Mouse (Mus musculus): Measurements from ENCODE around the gene Ralgps1.

Ralgps1 gene

DNA sequence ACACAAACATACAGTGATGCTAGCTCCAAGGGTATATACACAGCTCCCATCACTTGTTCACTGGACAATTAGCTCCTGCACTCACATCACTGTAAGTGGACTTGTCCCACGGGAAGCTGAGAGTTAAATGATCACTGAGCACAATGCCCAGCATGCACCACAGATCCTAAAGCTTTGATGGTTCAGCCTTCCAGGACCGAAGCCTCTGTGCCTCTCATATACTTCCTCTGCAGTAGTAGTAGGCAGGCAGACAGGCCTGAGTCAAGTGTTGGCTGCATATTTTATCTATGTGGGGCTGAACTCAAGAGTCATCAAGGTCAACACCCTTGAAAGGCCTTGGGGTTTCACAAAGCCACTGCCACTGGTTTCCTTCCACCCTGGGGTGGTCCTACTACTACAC lies 49.6 kb downstream of the Ralgps1 start:
- no peak for DNase-seq (ENCODE audit: low read depth, low spot score)

DNA sequence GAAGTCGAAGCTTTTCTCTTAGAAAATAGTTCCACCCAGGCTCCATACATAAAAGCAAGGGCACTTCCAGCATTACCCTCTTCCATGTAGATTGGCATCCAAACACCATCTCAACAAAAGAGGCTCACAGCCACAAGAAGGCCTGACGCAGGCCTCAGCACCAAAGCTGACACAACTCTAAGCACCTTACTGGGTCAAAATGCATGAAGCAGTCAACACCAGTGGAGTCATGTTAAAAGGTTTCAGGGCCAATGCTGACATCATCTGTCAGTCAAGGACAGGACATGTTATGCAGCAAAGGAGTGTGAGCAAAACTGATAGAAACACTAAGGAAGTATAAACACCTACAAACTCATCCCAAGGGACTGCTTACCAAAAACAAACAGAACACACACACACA lies 50.3 kb downstream of the Ralgps1 start:
- peak; percentile 42 for DNase-seq (ENCODE audit: low read depth, low spot score)

DNA sequence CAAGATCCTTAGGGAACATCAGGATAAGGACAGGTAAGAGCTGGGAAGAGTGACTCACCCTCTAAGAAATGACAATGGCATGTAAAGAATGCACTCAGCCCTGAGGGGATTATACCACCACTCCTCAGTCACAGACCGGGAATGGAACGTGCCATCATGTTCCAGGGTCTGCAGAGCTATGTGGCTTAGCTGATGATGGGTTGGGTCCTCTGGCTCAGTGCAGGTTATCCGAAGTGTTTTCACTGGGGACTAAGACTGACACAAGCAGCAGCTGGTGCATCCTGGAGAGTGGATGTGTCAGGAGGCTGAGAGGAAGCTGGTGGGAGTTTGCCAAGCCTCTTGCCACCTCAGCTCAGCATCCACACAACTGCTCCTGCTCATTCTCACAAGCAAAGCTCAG lies 50.7 kb downstream of the Ralgps1 start:
- DNase-seq (ENCODE audit: low read depth, low spot score), result peak; percentile 63

DNA sequence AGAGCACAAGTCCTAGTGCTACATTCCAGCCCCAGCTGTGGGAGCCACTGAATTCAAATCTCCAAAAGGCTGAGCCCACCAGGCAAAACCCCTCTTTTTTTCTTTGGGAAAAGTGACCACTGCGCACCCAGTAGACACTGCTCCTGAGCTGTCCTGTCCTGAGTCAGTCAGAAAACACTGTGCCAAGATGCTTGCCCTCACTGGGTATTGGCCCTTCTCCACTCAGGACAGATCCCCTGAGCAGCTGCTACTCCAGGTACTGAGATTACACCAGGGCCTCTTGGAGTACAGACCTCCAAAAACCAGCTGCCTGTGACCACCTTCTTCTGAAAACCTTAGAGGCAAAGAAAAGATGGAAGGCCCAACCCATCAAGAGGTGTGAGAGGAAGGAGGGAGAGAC lies 51.4 kb downstream of the Ralgps1 start:
- no peak for DNase-seq (ENCODE audit: low read depth, low spot score)

DNA sequence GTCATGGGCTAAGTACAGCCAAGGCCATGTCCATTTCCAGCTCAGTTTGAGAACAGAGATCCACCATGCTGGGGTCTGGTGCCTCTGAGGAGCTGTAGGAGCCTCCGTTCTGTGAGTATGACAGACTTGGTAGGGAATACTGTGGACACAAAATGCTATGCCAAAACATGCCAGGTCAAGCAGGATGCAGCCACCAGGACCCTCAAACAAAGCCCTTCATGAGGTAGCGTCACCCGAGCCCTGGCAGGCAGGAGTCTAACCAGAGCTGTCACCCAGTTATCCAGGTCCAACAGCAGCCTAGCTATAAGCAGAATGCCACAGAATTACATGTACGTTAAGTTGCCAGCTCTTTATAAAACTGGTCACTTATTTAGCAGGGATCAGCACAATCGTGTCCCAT lies 51.8 kb downstream of the Ralgps1 start:
- DNase-seq (ENCODE audit: low read depth, low spot score), result no peak

DNA sequence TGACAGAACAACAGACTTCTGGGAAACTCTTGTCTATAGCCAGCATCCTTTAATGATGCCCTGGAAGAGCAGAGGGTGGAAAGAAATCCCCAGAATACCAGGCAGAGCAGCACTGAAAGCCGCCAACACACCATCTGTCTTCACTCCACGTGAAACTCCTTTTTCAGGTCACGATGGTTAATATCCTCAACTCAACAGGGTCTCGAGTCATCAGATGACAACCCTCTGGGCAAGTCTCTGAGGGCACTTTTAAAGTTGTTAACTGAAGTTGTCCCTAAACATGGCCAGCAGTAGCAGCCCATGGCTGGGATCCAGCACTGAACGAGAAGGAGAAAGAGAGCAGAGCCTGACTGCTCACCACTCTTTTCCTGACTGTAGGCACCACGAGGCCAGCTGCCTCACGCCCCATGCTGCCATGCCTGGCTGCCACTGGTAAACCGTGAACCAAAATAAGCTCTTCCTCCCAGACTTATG lies 52.8 kb downstream of the Ralgps1 start:
- DNase-seq (ENCODE audit: low read depth, low spot score), result no peak

DNA sequence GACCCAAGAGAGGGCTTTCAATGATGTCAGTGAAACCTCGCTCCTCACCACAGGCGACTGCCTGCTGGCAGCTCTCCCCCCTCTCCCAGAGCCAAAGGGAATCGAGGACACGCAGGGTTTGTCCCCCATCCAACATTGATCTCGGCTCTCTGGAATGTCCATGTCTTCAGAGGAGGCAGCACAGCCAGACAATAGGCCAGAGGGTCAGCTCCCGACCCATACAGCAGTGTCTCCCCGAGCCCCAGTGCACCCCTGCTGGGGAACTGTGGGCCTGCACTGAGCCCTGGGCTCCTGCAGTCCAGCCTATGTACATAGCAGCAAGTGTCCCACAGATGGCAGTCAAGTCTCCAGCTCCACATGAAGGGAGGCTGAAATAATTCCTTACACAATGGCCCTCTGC lies 54.8 kb downstream of the Ralgps1 start:
- DNase-seq (ENCODE audit: low read depth, low spot score), result peak; percentile 90

DNA sequence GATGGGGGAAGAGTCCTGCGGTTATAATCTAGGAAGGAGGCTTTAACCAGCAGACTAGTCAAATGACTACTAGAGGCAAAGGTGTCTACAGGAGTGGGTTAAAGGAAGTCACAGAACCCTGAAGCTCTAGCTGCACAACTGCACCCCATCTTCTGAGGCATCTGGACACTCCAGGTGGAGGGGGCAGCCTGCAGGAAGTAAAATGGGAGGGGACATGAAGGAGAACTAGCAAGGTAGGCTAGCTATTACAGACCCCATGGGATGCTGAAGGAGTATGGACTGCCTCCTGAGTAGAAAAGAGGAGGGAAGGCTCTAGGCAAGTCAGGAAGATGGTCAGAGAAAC lies 55.3 kb downstream of the Ralgps1 start:
- DNase-seq (ENCODE audit: low read depth, low spot score), result no peak

DNA sequence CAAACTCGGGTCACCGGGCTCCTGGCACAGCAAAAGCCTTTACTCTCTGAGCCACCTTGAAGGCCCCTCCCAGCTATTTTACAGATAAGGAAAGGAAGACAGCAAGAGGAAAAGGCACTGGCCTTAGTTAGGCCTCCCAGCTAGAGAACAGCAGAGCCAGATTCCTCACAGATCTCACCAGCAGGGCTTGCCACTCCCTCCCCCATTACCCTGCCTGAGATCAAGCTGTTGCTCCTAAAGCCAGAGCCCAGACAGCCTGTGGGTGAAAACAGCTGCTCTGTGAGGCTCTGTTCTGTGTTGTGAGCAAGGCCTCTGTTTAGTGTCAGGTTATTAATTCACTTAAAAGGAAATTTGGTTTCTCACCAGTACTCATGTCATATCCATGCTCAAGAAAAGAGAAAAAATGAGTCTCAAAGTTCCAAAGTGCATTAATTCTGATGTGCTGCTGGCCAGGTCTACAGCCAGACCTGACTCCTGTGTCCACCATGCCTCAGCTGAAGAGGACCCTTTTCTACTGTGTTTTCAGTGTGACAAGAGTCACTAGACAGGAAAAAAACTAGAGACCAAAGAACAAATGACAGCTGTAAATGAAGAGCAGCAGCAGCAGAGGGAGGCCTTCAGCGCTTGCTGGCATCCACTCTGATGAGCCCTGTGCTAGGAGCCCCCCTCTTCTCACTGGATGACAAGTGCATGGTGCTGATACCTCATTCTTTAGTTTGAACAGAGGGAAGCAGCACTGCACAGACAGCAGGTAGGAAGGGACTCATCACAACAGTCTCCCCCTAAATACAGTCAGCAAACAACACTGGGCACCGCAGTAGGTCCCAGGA lies 55.8 kb downstream of the Ralgps1 start:
- peak; percentile 26 for DNase-seq (ENCODE audit: low read depth, low spot score)

DNA sequence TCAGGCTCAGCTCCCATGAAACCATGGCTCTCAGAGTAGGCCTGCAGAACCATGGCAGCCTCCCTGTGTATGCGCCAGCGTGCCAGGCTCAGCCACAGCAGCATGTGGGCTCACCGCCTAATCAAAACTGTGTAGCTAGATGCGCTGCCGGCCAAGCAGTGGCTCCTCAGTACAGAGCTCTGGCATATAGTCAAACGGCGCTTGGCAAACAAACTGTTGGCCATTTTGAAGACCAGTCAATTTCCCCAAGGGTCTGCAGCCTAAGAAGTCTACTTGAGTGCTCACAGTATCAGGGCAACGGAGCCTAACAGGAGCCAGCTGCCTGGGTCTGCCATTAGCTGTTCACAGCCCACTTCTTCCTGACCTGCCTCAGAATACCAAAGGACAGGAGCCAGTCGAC lies 61.9 kb downstream of the Ralgps1 start:
- no peak for DNase-seq (ENCODE audit: low read depth, low spot score)

DNA sequence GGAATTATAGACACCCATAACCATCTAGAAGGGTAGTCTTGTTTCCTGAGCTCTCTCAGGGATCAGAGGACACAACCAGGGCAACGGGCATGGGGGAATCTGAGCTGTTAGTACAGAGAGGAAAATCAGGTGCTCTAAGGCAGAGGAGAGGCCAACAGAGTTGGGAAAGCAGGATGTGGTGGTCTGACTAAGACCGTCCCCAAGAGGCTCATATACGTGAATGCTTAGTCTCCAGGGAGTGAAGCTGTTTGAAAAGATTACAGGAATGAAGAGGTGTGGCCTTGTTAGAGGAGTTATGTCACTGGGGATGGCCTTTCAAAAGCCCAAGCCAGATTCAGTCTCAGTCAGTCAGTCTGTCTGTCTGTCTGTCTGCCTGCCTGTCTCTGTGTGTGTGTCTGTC lies 64.7 kb downstream of the Ralgps1 start:
- DNase-seq (ENCODE audit: low read depth, low spot score), result peak; percentile 73

DNA sequence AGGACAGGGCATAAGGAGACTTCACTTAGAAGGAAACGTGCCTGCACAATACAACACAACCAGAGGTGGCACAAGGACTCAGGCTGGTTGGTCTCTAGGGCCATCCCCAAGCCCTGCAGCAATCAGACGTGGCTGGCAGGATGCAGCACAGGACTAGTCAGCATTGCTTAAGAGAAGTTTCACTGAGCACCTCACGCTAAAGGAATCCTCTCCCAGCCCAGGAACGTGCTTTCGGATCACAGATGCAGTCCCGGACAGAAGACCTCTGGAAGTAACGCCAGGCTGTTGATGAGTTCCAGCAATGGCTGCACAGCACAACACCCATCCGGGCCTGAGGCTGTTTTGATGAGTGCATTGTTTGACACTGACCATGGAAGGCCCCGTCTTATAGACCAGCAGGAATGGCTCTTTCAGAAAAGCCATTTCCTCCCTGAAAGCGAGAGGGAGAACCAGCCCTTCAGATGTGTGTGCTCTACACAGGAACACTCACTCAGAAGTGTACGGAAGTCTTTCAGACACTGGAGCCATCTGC lies 67.8 kb downstream of the Ralgps1 start:
- peak; percentile 66 for DNase-seq (ENCODE audit: low read depth, low spot score)

DNA sequence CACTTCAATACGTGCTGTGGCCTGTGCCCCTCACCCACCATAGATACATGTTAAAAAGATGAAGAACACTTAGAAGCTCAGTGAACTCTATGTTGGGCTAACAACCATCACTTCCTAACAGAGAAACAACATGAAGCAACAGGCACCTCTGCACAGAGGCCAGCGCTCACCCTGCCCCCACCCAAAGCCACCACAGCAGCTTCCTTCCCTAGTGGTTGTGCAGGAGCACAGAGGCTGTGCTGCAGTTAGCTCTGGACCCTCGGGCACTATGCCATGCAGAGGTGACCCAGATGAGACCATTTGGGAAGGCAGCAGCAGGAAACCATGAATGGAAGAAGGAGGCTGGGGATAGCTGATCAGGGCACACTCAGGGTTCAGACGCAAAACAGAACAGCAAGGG lies 68.5 kb downstream of the Ralgps1 start:
- no peak for DNase-seq (ENCODE audit: low read depth, low spot score)

DNA sequence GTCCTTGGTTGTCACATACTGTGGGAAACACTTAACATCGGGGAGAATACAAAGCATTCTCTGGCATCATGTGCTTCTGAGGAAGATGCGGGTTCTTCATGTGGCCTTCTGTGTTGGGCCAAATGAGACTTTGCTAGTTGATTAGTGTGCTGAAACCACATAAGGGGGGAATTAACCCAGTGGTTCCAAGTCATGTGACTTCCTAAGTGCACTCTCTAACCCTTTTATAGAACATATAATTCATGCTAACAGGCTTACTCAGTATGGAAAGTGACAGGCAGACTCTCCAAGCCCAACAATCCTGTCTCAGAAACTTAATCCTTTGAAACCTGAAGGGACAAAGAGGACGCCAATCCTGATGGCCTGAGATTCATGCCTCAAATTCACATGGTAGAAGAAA lies 68.9 kb downstream of the Ralgps1 start:
- DNase-seq (ENCODE audit: low read depth, low spot score), result no peak

DNA sequence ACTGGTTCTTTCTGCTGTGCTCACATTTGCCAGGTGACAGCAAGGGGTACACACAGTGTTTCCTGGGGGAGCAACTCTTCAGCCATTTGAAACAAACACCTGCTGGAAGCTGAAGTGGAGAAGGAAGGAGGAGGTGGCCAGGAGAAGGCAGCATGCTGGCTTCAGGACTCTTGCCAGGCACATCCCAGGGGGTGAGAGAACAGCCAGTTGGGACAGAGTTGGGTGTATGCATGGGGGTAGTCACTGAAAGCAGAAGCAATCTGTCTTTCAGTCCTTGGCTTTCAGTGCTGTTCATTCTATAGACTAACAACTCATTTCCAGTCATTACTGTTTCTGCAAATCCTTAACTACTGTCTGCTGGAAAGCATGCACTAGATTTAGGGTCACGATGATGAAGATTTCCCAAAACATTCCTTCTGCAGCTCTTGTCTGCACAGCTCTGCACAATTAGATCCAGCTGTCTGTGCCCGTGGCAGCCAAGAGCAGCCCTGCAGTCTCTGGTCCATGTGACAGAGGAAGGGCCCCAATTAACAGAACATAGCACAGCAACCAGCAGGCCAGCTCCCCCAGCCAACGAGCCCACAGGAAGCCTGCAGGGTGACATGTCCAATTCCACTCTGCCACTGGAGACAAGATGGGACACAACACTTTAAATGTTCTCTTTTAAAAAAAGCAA lies 70.8 kb downstream of the Ralgps1 start:
- peak; percentile 30 for DNase-seq (ENCODE audit: low read depth, low spot score)

DNA sequence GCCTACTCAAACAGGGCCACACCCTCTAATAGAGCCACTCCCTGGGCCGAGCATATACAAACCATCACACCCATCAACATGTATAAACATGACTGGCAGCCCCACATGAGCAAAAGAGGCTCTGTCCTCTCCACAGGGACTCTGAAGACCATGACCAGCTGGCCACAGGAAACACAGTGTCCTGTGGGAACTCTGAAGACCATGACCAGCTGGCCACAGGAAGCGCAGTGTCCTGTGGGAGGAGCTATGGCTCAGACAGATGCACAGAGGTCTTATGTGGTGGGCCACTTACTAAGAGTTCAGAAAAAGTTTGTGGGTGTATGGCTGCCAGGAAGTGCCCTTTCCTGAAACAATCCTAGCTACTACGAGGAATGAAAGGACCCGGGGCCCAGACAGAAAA lies 72.4 kb downstream of the Ralgps1 start:
- no peak for DNase-seq (ENCODE audit: low read depth, low spot score)

DNA sequence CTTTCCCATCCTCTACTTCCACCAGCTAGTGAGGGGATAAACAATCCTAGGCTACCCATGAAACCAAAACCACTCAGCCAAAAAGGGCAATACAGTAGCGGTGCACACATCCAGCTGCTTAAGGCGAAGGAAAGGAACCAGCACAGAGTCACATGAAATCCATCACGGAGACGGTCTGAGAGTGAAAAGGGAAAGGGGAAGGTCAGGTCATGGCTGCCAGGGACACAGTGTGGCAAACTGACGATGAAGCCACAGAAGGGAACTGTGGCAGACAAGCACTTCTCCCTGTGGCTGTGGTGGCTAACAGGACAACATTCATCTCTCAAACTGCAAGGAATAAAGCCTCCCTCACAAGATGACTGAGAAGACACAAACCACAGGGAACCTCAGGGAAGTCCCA lies 76.2 kb downstream of the Ralgps1 start:
- DNase-seq (ENCODE audit: low read depth, low spot score), result no peak

DNA sequence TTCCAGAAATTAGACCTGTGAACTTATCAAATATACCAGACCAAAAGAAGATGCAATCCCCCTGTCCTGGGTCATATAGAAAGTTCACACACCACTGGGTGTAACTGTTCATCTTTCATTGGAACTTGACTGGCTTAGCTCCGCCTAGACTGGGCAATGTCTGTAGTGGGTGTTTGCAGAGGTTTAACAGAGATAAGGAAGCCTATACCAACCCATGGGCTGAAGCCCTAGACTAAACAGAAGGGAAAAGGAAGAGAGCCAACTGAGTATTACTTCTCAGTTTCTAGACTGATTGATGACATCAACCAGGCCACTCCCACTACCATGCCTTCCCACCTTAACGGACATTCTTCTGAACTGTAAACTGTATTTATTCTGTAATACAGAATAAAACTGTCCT lies 79.2 kb downstream of the Ralgps1 start:
- DNase-seq (ENCODE audit: low read depth, low spot score), result no peak

DNA sequence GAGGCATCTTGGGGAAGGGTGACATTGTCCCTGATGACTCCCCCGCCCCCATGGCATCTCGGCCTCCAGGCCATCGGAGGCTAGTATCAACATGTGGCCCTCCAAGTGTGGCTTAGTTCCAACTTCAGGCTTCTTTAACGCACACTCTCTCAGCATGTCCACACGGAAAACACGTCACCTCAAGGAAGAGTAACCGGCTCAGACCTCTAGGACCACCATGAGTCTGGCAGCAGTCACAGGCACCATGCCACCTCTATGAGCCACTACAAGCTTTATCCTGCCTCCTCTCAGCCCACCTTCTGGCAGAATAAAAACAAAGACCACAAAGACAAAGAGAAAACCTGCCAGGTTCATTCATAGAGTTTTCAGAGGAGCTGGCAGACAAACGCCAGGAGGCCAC lies 80.8 kb downstream of the Ralgps1 start:
- DNase-seq (ENCODE audit: low read depth, low spot score), result no peak

DNA sequence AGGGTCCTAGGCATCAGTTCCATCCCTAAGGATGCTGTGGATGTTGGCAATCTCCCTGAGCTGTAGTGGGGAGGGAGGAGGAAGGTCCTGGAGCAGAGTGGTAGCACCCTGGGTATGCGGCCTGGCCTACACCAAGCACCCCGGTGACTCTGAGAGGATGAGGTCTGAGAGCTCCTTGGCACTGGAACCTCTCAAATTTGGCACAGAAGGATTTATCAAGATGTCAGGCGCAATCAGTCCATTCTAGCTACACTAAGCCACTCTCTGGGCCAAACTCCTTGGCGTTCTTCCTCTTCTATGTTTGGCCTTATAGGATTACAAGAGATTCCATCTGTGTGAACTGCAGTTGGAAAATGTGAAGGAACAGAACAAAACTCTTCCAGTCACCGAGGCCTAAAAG lies 82.4 kb downstream of the Ralgps1 start:
- no peak for DNase-seq (ENCODE audit: low read depth, low spot score)

DNA sequence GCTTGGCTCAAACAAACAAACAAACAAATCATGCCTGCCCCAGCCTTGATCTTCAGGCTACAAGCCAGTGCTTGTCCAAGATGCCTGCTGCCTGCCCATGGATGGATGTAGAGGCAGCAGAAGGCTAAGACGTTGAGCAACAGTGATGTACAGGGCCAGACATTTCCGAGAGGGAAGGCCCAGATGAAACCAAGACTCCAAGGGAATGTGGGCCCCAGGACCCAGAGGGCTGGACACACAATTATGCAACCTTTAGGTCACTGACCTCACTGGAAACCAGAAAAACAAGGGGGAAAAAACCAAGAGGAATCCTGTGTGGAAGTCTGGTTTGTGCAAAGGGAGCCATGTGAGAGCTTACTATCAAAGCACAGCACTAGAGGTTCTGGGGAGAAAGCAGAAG lies 87.6 kb downstream of the Ralgps1 start:
- DNase-seq (ENCODE audit: low read depth, low spot score), result peak; percentile 19

DNA sequence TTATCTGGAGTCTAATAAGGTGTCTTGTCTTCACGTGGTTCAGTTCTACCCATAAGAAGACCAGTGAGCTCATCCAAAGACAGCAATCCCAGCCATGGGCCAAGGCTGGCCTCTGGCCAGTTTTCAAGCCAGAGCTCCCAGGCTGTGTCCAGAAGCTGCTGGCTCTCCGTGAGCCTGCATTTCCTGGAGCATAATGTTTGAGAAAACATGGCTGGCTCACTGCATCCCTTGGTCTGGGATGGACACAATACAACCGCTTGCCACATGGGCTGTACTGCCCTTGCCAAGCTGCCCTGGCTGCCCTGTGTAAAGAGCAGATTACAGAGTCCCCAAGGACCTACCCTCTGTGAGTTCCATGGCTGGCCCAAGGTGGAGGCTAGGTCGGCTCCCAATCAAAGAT lies 88.4 kb downstream of the Ralgps1 start:
- DNase-seq (ENCODE audit: low read depth, low spot score), result peak; percentile 64

DNA sequence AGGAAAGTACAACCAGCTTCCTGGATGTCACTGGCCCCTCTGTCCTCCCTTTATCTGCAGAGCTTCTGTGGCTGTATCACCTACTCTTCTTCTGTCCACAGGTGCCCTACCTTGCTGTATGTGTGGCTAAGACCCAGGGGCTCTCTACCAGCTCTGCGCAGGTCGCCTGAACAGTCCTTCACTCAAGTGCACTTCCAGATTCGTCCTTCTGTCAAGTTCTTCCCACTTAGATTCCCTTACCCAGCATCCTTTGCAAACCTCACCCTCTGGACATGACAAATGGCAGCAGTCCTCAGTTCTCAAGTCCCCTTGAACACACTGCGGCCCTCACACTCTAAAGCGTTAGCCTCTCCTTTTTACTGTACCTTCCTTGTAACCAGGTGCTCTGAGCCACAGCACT lies 89.5 kb downstream of the Ralgps1 start:
- no peak for DNase-seq (ENCODE audit: low read depth, low spot score)
